Mouse (Mus musculus) intestine, embryonic 15.5 days (tissue): ENCODE measurements around the gene Rapgef6. TPM values are rescaled to one million over a fixed set of nuclear protein-coding genes. Genes with fewer than 3 reads are reported as not detected.

Experiments
- ATAC-seq: fragments of 200-750 bp; cut with Nextera tagmentation; 2 replicates; pipeline ENCODE4 v1.8.0; 2017; ENCODE audit warnings: moderate TSS enrichment, moderate library complexity
- H3K27ac ChIP-seq: fragments of 300-500 bp; sonication (generic); 2 replicates; pipeline ENCODE4 v1.5.1; 2015; ENCODE audit warnings: mild to moderate bottlenecking, inconsistent platforms
- H3K27me3 ChIP-seq: fragments of 300-500 bp; sonication (generic); replicated peaks from 2 replicates; pipeline ENCODE4 v1.6.1; 2015; ENCODE audit warnings: inconsistent platforms
- H3K36me3 ChIP-seq: fragments of 300-500 bp; sonication (generic); 2 replicates; pipeline ENCODE4 v1.6.1; 2015; ENCODE audit warnings: inconsistent platforms
- H3K4me1 ChIP-seq: fragments of 300-500 bp; sonication (generic); replicated peaks from 2 replicates; pipeline ENCODE4 v1.6.1; 2015; ENCODE audit warnings: inconsistent platforms
- H3K4me2 ChIP-seq: fragments of 300-500 bp; sonication (generic); replicated peaks from 2 replicates; pipeline ENCODE4 v1.6.1; 2015; ENCODE audit warnings: mild to moderate bottlenecking, inconsistent platforms
- H3K4me3 ChIP-seq: fragments of 300-500 bp; sonication (generic); replicated peaks from 2 replicates; pipeline ENCODE4 v1.5.1; 2015; ENCODE audit warnings: inconsistent platforms
- H3K9ac ChIP-seq: fragments of 300-500 bp; sonication (generic); 2 replicates; pipeline ENCODE4 v1.6.1; 2015; ENCODE audit warnings: inconsistent platforms
- H3K9me3 ChIP-seq: fragments of 300-500 bp; sonication (generic); 2 replicates; pipeline ENCODE4 v1.6.1; 2016; ENCODE audit warnings: inconsistent platforms
- WGBS: fragments of 180-500 bp; shearing (Covaris S2); methylation state at CpG from one replicate; pipeline ENCODE4 v1.1.7; 2015; 5-methylcytosine and 5-hydroxymethylcytosine counted together
- polyA plus RNA-seq: library from polyadenylated mRNA; unstranded; fragments of >200 nt; fragmentation: Nextera tagmentation; extraction: Ambion mirVana; gene quantifications from 2 replicates; pipeline ENCODE4 v1.2.1, GENCODE M21; 2015

The Rapgef6 gene
- 31.7 and 32.0 TPM in 2 replicates for polyA plus RNA-seq

DNA sequence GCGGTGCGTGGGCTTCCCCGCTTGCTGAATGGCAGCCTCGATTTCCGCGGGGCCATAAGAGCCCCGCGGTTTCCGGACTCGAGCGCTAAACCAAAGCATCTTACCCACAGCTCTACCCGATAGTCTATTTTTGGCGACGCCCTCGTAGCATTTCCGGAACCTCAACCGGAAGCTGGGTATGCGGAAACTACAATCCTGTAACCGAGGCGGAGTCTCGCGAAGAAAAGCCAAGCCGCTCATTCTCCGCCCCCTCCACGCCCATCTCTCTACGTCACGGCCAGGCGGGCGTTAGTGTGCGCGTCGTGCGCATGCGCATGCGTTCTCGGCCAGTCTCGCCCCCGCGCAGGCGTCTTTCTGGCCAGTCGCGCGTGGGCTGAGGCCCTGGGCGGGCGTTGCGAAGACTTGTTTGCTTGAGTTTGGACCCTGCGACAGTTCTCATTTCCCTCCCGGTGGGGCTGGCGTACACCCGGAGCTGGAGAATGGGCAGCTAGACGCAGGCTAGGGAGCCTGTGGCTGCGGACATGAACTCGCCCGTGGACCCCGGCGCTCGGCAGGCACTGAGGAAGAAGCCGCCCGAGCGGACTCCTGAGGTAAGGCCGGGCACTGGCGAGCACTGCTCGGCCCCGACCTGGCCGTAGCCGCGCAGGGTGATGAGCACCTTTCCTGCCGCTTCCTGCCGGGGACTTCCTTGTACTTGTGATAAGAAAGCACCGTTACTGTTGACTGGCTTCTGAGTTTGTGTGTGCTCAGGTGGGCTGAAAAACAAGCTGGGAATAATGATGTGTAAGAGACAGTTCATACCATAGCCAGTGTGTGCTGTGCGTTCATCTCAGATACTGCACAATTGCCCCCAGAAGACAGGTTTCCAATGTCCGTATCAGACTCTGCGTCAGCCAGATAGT, at the start of gene Rapgef6:
Gene Rapgef6, plus strand, starts transcription at position 319 of the 902 bp plus-strand sequence.
- peak; percentile 97 for ATAC-seq
- Histone ChIP-seq H3K27me3 (no peaks in the 10 kb centered on the region), H3K4me2 (peak within 1 kb of the TSS; percentile 64), H3K9ac (peak within 1 kb of the TSS; percentile 84), H3K4me1 (peaks cover 3% of the 10 kb centered on the region; the same call in 1 of the 2 replicates), H3K27ac (peak within 1 kb of the TSS; percentile 96), H3K9me3 (no peaks in the 10 kb centered on the region), H3K4me3 (peak within 1 kb of the TSS; percentile 77), H3K36me3 (no peaks in the 10 kb centered on the region)
- under 1% methylated on average over 73 of the region's 73 CpGs for WGBS

DNA sequence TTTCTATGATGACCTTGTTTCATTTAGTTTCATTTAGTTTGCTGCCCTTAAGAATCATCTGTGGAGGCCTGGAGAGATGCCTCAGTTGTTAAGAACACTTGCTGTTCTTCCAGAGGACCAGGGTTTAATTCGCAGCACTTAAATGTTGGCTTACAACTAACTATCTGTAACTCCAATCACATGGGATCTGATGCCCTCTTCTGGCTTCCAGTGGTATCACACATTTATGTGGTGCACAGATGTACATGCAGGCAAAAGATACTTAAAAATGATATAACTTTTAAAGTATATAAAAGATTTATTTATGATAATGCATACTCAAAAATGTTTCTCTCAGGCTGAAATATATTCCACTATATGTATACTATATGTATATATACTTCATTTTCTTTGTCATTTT, 44.2 kb upstream of the Rapgef6 start:
- H3K27me3 ChIP-seq, result no peaks in the 10 kb centered on the region
- no peak overlapping the region for H3K4me3 ChIP-seq
- no peak overlapping the region for H3K9ac ChIP-seq
- no peaks in the 10 kb centered on the region for H3K4me1 ChIP-seq
- no peak overlapping the region for H3K27ac ChIP-seq
- ATAC-seq, result no peak
- no peaks in the 10 kb centered on the region for H3K9me3 ChIP-seq
- WGBS, result 83% methylated on average over 1 of the region's 1 CpGs
- H3K4me2 ChIP-seq, result no peak overlapping the region
- H3K36me3 ChIP-seq, result no peaks in the 10 kb centered on the region

DNA sequence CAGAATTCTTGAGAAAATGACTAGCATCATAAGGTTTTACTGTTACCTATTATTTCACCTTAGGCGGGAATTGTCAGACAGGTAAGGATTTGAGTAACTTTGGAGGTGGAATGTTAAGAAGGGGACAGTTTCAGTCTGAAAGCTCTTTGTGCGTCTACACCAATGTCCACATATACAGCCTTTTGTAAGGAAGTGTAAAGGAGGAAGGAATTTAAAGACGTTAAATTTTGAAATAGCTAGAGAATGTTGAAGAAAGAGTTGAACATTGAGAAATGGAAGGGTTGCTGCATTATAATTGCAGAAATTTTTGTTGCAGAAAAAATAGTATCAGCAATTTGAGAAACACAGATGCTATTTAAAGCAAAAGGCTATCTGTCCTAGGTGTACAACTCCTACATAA, 36.6 kb upstream of the Rapgef6 start:
- WGBS, result 94% methylated on average over 3 of the region's 3 CpGs
- no peaks in the 10 kb centered on the region for H3K36me3 ChIP-seq

DNA sequence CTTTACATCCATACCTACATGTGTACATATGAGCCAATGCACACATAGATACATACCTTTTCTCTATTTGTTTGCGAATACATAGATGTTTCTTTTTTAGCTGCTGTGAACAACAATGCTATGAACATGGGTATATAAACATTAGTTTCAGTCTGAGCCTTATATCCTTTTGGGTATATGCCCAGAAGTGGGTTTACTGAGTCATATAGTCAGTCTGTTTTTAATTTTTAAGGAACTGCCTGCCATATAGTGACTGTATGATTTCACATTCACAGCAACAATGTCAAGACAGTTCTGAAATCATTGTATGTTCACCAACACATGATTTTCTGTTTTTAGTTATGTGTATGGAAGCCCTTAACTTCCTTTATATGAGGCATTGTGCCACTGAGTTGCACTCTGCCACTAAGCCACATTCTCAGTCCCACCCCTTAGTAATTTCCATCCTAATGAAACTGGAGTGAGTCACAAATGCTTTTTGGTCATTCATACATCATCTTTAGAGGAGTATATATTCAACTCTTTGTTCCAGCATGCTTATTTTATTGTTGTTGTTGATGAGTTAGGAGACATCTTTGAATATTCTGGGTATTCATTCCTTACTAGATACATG, 30.6 kb upstream of the Rapgef6 start:
- Histone ChIP-seq H3K36me3 (no peaks in the 10 kb centered on the region; the same call in 1 of the 2 replicates), H3K4me1 (no peaks in the 10 kb centered on the region), H3K27me3 (no peaks in the 10 kb centered on the region), H3K27ac (no peak overlapping the region), H3K9me3 (no peaks in the 10 kb centered on the region), H3K4me2 (no peak overlapping the region), H3K4me3 (no peak overlapping the region), H3K9ac (no peak overlapping the region)
- ATAC-seq, result no peak
- 93% methylated on average over 1 of the region's 1 CpGs for WGBS

More for the DNA sequence above, 36.6 kb upstream of the Rapgef6 start:
- no peak for ATAC-seq
- Histone ChIP-seq H3K9me3 (no peaks in the 10 kb centered on the region), H3K27me3 (no peaks in the 10 kb centered on the region), H3K4me3 (no peak overlapping the region), H3K27ac (no peak overlapping the region), H3K4me2 (no peak overlapping the region), H3K4me1 (no peaks in the 10 kb centered on the region), H3K9ac (no peak overlapping the region)

DNA sequence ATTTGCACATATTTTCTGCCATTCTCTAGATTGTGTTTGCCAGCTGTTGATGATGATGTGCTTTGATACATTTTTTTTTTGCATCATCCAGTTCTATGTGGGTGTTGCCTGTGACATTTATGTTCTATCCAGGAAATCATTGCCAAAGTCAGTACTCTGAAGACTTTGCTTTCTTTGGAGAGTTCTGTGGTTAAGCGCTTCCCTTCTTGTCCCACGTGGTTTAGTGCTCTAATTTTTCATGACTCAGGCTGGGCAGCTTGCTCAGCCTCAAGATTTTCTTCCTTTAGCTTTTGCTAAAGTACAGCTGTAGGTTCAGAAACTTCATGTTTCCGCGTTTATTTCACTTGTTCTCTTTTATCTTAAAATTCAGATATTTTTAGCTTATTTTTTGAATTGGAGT, 30.1 kb upstream of the Rapgef6 start:
- H3K9me3 ChIP-seq, result no peaks in the 10 kb centered on the region
- no peaks in the 10 kb centered on the region for H3K4me1 ChIP-seq
- H3K4me2 ChIP-seq, result no peak overlapping the region
- H3K4me3 ChIP-seq, result no peak overlapping the region
- H3K27me3 ChIP-seq, result no peaks in the 10 kb centered on the region
- no peaks in the 10 kb centered on the region; the same call in 1 of the 2 replicates for H3K36me3 ChIP-seq
- no peak overlapping the region for H3K27ac ChIP-seq
- no peak for ATAC-seq
- H3K9ac ChIP-seq, result no peak overlapping the region
- 79% methylated on average over 4 of the region's 4 CpGs for WGBS

DNA sequence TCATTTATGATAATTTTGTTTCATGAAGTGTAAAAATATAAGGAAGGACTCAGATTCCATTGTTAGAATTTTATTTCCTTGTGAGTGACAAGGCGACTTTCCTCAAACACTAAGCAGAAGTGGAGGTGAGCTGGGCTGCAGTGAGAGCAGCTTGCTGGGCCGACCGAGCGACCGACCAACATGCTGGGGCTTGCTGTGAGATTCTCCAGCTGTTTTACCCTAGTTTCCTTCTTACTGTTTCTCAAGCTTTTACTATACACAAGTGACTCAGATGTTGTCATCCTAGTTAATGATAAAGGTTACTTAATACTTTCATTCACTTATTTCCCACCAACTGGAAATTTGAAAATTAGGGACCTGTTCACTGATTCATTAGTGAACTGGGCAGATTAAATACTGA, 22.8 kb upstream of the Rapgef6 start:
- no peak for ATAC-seq
- no peaks in the 10 kb centered on the region for H3K27me3 ChIP-seq
- no peaks in the 10 kb centered on the region for H3K9me3 ChIP-seq
- H3K4me3 ChIP-seq, result no peak overlapping the region
- no peak overlapping the region for H3K4me2 ChIP-seq
- WGBS, result 55% methylated on average over 5 of the region's 5 CpGs
- no peak overlapping the region for H3K27ac ChIP-seq
- H3K36me3 ChIP-seq, result no peaks in the 10 kb centered on the region; the same call in 1 of the 2 replicates
- no peaks in the 10 kb centered on the region for H3K4me1 ChIP-seq
- H3K9ac ChIP-seq, result no peak overlapping the region

DNA sequence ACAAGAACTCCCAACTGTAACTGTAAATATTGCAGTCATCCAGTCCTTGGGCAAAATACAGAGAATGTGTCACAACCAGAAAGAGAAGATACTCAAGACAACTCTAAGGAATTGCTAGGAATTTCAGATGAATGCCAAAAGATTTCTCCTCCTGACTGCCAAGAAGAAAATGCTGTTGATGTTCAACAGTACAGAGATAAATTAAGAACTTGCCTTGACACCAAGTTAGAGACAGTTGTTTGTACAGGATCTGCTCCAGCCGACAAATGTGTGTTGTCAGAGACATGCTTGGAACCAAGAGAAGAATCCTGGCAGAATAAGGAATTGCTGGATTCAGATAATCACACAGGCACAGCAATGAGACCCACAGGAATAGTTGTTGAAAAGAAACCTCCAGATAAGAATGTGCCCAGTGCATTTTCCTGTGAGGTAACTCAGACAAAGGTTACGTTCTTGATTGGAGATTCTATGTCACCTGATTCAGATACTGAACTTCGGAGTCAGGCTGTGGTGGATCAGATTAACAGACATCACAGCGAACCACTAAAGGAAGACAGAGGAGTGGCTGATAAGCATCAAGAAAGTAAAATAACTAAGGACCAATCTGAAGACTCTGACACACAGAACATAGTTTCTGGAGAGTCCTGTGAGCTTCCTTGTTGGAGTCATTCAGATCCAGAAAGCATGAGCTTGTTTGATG, 20.0 kb upstream of the Rapgef6 start:
- no peaks in the 10 kb centered on the region for H3K27me3 ChIP-seq
- no peaks in the 10 kb centered on the region for H3K4me1 ChIP-seq
- H3K27ac ChIP-seq, result no peak overlapping the region
- H3K9me3 ChIP-seq, result no peaks in the 10 kb centered on the region
- no peak overlapping the region for H3K4me2 ChIP-seq
- WGBS, result 78% methylated on average over 4 of the region's 4 CpGs
- no peak for ATAC-seq
- H3K9ac ChIP-seq, result no peak overlapping the region
- H3K36me3 ChIP-seq, result no peaks in the 10 kb centered on the region; the same call in 1 of the 2 replicates
- H3K4me3 ChIP-seq, result no peak overlapping the region

DNA sequence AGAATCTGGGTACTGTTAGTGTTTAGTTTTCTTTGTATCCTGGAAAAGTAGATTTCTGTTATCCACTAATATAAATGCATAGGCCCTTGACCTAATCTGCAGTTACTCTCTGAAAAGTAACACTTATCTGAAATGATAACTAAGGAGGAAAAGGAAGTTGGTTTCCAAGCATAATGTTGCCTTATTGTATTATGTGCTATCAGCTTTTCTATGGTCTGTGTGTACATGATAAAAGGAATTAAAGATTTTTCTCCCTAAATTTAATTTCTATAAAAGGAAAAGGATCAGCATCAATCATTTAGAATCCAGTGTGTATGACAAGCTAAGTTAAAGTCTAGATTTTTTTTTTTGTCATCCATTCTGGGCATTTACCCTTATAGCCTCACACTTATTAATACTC, 9.1 kb upstream of the Rapgef6 start:
- ATAC-seq, result no peak

DNA sequence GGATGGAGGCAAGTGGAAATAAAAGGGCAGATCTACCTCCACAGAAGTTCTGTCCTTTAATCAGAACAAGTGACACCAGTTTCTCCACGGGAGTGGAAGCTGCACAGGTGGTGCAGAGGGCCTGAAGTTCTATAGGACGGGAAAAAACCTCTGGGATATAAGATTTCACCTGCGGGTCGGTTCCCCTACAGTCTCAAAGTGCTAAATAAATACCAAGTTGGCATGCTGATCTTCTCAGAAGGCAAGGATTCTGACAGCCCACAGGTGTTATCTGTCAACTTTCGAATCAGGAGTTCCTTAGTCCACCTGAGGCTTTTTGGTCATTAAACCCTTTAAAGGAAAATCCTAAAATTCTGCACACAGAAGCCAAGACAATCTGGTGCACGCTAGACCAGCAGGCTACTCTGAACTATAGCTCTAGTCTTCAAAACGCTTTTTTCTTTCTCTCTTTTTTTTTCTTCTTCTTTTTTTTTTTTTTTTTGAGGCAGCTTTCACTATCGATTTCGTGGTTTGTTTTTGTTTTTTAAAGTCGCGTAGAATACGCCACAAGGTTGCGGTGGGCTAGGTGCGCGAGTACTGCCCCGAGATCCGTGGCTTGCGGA, 619 bp upstream of the Rapgef6 start:
- peak overlapping the region; percentile 77 for H3K4me3 ChIP-seq
- no peaks in the 10 kb centered on the region for H3K9me3 ChIP-seq
- H3K27me3 ChIP-seq, result no peaks in the 10 kb centered on the region
- under 1% methylated on average over 18 of the region's 18 CpGs for WGBS
- peak overlapping the region; percentile 96 for H3K27ac ChIP-seq
- H3K4me1 ChIP-seq, result peaks cover 3% of the 10 kb centered on the region; the same call in 1 of the 2 replicates
- H3K36me3 ChIP-seq, result no peaks in the 10 kb centered on the region
- peak overlapping the region; percentile 58 for H3K9ac ChIP-seq
- H3K4me2 ChIP-seq, result peak overlapping the region; percentile 64
- ATAC-seq, result no peak

More for the DNA sequence above, 9.1 kb upstream of the Rapgef6 start:
- no peak overlapping the region for H3K4me2 ChIP-seq
- H3K9me3 ChIP-seq, result no peaks in the 10 kb centered on the region
- H3K36me3 ChIP-seq, result no peaks in the 10 kb centered on the region
- H3K4me3 ChIP-seq, result no peak overlapping the region
- no peak overlapping the region for H3K27ac ChIP-seq
- H3K9ac ChIP-seq, result no peak overlapping the region
- no peaks in the 10 kb centered on the region for H3K4me1 ChIP-seq
- no peaks in the 10 kb centered on the region for H3K27me3 ChIP-seq

DNA sequence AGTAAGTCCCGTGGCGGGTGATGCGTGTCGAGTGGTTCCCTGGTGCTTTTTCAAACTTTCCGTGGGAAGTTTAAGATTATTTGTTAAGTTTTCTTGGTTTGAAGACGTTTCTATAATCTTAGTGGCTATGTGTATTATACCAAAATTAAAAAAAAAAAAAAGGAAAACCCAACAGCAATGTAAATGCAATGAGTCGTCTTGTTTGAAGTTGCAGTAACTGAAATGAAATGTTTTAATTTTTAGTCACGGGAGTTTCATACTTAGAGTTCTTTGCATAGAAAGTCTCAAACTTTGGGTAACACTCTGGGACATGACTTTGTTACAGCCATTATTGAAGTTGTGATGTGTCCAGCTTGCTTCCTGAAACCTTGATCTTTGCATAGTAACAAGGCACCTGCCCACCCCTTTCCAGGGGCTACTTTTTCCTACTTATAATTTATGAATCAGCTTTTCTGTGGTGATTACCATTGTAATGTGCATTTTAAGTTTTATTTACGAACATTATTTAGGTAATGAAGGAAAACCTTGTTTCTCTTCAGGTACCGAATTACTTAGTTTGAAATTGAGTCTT, 869 bp downstream of the Rapgef6 start:
- H3K4me2 ChIP-seq, result peak overlapping the region; percentile 58
- peak overlapping the region; percentile 77 for H3K4me3 ChIP-seq
- peak overlapping the region; percentile 96 for H3K27ac ChIP-seq
- 15% methylated on average over 10 of the region's 10 CpGs for WGBS
- peak overlapping the region; percentile 84 for H3K9ac ChIP-seq
- no peak for ATAC-seq
- H3K27me3 ChIP-seq, result no peaks in the 10 kb centered on the region
- H3K4me1 ChIP-seq, result peaks cover 3% of the 10 kb centered on the region; the same call in 1 of the 2 replicates
- no peaks in the 10 kb centered on the region for H3K36me3 ChIP-seq
- H3K9me3 ChIP-seq, result no peaks in the 10 kb centered on the region

DNA sequence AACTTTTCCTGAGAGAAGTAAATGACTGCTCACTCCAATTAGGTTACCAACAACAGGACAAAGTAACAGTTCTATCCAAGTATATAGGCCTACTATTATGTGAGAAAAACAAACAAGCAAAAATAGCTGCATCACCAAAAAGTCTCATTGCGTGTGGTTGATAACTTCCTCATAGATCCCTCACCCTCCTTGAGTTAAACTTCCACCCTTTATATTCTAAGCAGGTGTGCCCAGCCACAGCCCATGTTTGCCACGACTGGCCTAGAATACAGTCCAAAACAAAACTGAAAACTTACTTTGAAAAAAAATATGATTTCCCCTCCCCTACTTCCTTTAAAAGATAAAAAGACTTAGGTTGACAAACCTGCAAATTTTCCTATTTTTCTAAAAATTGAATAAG, 5.4 kb downstream of the Rapgef6 start:
- no peak overlapping the region for H3K4me2 ChIP-seq
- H3K4me1 ChIP-seq, result peaks cover 3% of the 10 kb centered on the region; the same call in 1 of the 2 replicates
- no peaks in the 10 kb centered on the region for H3K9me3 ChIP-seq
- WGBS, result 75% methylated on average over 2 of the region's 2 CpGs
- ATAC-seq, result no peak
- no peak overlapping the region for H3K27ac ChIP-seq
- H3K9ac ChIP-seq, result no peak overlapping the region
- no peaks in the 10 kb centered on the region for H3K36me3 ChIP-seq
- H3K4me3 ChIP-seq, result no peak overlapping the region
- H3K27me3 ChIP-seq, result no peaks in the 10 kb centered on the region
